Mouse (Mus musculus) frontal cortex, postnatal 10 days (tissue): Measurements from ENCODE around the gene Sp4.

Experiments
- DNase-seq, 2 experiments: peaks; one replicate each; pipeline ENCODE4 v3.0.0; 2022; ENCODE audit warnings: low spot score in 2 of 2, mixed read lengths in 1 of 2

The Sp4 gene

DNA sequence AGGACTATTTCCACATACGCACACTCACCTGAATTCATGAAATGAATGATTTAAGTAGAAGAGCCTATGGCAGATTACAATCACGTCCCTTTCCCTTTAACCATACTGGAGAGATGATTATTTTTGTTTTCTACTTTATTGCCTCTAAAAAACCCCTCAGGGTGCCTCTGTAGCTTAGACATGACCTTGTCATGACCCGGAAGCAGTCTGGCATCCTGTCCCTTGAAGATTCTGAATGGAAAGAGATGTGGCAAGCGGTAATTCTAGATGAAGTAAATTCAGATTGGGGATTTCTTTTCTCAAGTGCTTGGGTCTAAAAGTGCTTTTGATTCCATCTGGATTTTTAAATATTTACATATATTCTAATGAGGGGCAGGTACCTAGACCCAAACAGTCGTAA is 24.9 kb downstream of the Sp4 start:
- DNase-seq = no peak

DNA sequence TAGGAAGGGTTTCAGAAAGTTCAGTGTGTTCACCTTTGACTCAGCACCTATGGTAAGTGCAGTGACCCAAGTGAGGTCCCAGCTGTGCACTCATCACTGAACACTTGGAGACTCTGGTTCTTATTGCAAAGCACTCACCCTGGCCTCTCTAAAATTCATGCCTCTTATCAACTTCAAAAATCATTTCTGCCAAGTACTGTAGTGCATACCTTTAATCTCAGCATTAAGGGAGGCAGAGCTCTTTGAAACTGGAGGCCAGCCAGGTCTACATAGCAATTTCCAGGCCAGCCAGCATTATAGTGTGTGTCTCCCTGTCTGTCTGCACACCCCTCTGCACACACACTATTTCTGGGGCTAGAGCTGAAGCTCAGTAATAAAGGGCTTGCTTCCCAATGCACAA is 36.3 kb downstream of the Sp4 start:
- DNase-seq = no peak

DNA sequence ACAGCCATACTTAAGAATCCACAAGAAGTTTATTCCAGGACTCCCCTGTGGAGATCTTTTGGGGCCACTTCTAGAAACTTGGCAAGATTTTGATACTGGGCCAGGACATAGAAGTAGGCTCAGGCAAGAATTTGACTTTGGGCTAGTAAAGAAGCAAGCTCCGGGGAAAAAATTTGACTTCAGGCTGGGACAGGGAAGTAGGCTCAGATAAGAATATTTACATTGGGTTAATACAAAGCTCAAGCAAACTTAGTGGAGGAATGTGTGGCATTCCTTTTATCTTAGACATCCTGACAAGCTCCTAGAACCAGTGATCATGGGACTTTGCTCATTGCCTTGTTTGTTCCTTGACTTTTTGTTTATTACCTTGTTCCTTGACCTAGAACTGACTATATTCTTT is 37.4 kb downstream of the Sp4 start:
- no peak for DNase-seq

GRCm38 (mm10) chr12:118255292-118255782 is 45.9 kb downstream of the Sp4 start:
- no peak for DNase-seq

GRCm38 (mm10) chr12:118221182-118221581 is 80.1 kb downstream of the Sp4 start:
- no peak for DNase-seq

DNA sequence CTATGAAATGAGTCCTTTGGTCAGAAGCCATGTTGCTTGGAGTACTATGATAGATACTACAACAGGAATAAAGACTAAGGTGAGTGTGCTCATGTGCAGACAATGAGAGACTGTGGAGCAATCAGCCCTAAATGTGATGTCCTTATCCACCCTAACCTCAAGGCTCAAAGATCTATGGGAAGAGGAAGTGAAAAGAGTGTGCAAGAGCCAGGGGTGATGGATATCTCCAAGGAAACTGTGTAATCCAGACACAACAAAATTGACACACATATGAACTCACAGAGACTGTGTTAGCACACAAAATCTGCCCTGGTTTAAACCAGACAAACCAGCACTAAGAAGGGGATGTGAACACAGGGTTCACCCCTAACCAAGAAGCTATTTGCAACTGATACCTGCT is 81.2 kb downstream of the Sp4 start:
- no peak for DNase-seq

- no peak for DNase-seq
These were observed 89.1 kb downstream of the Sp4 start for GRCm38 (mm10) chr12:118212163-118212562.

- DNase-seq = peak; percentile 5 to 43
These were observed 102.7 kb downstream of the Sp4 start, which contains the start of gene Dnah11 for GRCm38 (mm10) chr12:118198386-118199093. Gene Dnah11, minus strand, starts transcription at chr12:118199043.

DNA sequence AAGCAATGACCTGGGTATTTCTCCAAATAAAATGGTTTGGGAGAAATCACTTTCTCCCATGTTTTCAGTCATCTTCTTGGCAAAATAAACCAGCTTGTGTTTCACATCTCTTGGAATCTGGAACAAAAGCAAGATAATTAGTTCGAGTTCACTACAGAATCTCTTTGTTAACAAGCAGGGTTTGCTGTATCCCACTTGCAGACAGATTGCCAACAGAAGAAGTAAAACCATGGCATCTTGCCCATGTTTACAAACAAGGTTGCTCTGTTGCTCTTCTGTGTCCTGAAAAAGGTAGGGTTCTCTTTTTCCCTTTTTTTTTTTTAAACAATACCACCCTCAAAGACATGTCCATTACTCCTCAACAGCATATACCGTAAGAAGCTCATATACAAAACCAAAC is 104.7 kb downstream of the Sp4 start:
- DNase-seq = no peak

- DNase-seq = no peak
These were observed 111.7 kb downstream of the Sp4 start for GRCm38 (mm10) chr12:118189535-118189934.

GRCm38 (mm10) chr12:118187663-118188062 is 113.6 kb downstream of the Sp4 start:
- DNase-seq = no peak

- no peak for DNase-seq
These were observed 114.3 kb downstream of the Sp4 start for GRCm38 (mm10) chr12:118186881-118187489.

DNA sequence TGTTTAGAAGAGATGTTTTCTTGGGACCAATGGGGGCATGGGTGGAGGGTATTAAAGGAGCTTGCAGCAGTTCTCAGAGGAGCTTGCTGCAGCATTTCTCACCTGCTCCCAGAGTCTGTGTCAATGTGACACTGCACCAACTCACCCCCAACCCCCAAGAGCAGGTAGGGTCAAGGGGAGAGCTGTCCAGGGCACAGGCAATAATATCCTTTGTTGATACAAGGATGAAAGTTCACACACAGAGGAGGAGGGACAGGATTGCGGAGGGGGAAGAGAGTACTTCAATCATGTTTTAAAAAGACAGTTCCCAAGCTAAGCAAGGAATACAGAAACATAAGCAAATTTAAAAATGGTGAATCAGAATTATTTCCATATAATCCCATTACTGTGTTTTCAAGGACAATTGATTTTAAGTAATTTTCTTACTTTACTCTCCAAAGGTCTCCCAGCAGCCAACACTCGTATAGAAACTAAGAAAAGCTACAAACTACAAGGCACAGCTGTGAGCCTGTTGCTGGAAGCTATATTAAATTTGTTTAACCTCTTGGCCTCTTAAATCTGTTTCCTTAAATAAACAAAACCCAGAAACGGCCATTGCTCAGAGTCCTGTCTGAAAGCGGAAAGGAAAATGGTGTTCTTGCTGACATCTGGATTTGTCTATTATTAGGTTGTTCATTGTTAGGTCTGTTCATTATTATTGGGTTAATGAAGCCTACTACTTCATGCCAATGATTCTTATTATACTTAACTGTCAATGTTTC is 114.9 kb downstream of the Sp4 start:
- DNase-seq = no peak
